Mouse (Mus musculus): ENCODE results near the gene Castor2. TPM values are rescaled to one million over a fixed set of nuclear protein-coding genes. Genes with fewer than 3 reads are reported as not detected.

Gene Castor2
- total and polyA plus RNA-seq, 3 experiments = 0.35 to 3.9 (median 1.3) TPM

Other genes starting within 250 kb of the Castor2 start
- gene Rcc1l, start 77.1 kb downstream of the Castor2 start, total RNA-seq (2012; rRNA removed) = 42.3 and 42.7 TPM in 2 replicates
- gene Rcc1l, start 77.1 kb downstream of the Castor2 start, total RNA-seq (2014; rRNA removed) = 24.6 and 25.4 TPM in 2 replicates
- gene Rcc1l, start 77.1 kb downstream of the Castor2 start, polyA plus RNA-seq (2012; ENCODE audit: insufficient read length, low read depth) = 31.0 and 31.8 TPM in 2 replicates
- gene Gtf2ird2, start 84.3 kb downstream of the Castor2 start, total RNA-seq (2012; rRNA removed) = 4.4 and 4.7 TPM in 2 replicates
- 1.9 and 3.0 TPM in 2 replicates for gene Gtf2ird2, start 84.3 kb downstream of the Castor2 start, total RNA-seq (2014; rRNA removed)
- 6.8 and 9.7 TPM in 2 replicates for gene Gtf2ird2, start 84.3 kb downstream of the Castor2 start, polyA plus RNA-seq (2012; ENCODE audit: insufficient read length, low read depth)
- gene Ncf1, start 129.9 kb downstream of the Castor2 start, total RNA-seq (2012; rRNA removed) = 225 and 342 TPM in 2 replicates
- gene Ncf1, start 129.9 kb downstream of the Castor2 start, total RNA-seq (2014; rRNA removed) = 263 and 287 TPM in 2 replicates
- 299 and 302 TPM in 2 replicates for gene Ncf1, start 129.9 kb downstream of the Castor2 start, polyA plus RNA-seq (2012; ENCODE audit: insufficient read length, low read depth)
- gene Gtf2i, start 215.0 kb downstream of the Castor2 start, total RNA-seq (2012; rRNA removed) = 36.2 and 42.2 TPM in 2 replicates
- gene Gtf2i, start 215.0 kb downstream of the Castor2 start, total RNA-seq (2014; rRNA removed) = 24.5 and 28.4 TPM in 2 replicates
- 58.9 and 60.9 TPM in 2 replicates for gene Gtf2i, start 215.0 kb downstream of the Castor2 start, polyA plus RNA-seq (2012; ENCODE audit: insufficient read length, low read depth)